Mouse (Mus musculus): ENCODE data around the gene Pwwp2a. TPM values are rescaled to one million over a fixed set of nuclear protein-coding genes. Genes with fewer than 3 reads are reported as not detected.

The Pwwp2a gene
- total and polyA plus RNA-seq, 3 experiments: 20.6 to 32.0 TPM; not detected in 1

GRCm38 (mm10) chr11:43681472-43682414 is at the start of gene Pwwp2a (continued):
- peak; percentile 29; the same call in 1 of the 2 replicates for TF ChIP-seq ETS1 (IDR thresholded peaks at IDR 0.05; ENCODE audit: low read depth, low read length)
- peak; percentile 69 for TF ChIP-seq MAX (IDR thresholded peaks at IDR 0.05; ENCODE audit: low read length)
- no peak for TF ChIP-seq MAFK (IDR thresholded peaks at IDR 0.05; ENCODE audit: borderline replicate concordance, low read depth, low read length)
- peak; percentile 92 for TF ChIP-seq ZMIZ1 (IDR thresholded peaks at IDR 0.05; ENCODE audit: low read depth, low read length)
- no peak for TF ChIP-seq JUND (IDR thresholded peaks at IDR 0.05; ENCODE audit: low read depth, low read length)
- TF ChIP-seq KAT2A (conservative IDR thresholded peaks at IDR 0.05; ENCODE audit: low read depth, low read length): peak; percentile 60

- Histone ChIP-seq H3K36me3 (ENCODE audit: control insufficient read depth in 1 of 2, insufficient read depth in 2 of 2, low read length in 2 of 2) (no peaks in the 10 kb centered on the region), H3K4me3 (ENCODE audit: control insufficient read depth in 1 of 2, insufficient read depth in 1 of 2, low read depth in 2 of 2, low read length in 2 of 2) (no peak overlapping the region), H3K9me3 (replicated peaks; ENCODE audit: insufficient read depth, low read length) (no peaks in the 10 kb centered on the region), H3K27ac (ENCODE audit: control insufficient read depth, low read depth, low read length) (no peak overlapping the region), H3K9ac (ENCODE audit: control insufficient read depth, low read depth, low read length, poor library complexity, severe bottlenecking) (no peak overlapping the region), H3K79me2 (ENCODE audit: control insufficient read depth, insufficient read depth, low read length, poor library complexity) (no peaks in the 10 kb centered on the region), H3K27me3 (ENCODE audit: control insufficient read depth in 1 of 2, insufficient read depth in 2 of 2, low read length in 2 of 2) (no peaks in the 10 kb centered on the region; a peak in 2 of 4 replicates), H3K4me1 (ENCODE audit: control insufficient read depth in 1 of 2, insufficient read depth in 2 of 2, low read length in 2 of 2) (peaks cover 0 to 5% of the 10 kb centered on the region in 2 experiments; a peak in 1 of 4 replicates)
- TF ChIP-seq KAT2A (conservative IDR thresholded peaks at IDR 0.05; ENCODE audit: low read depth, low read length) (no peak), TAL1 (IDR thresholded peaks at IDR 0.05; ENCODE audit: low read length) (peak; percentile 15; the same call in 1 of the 2 replicates)
- peak; percentile 39 for DNase-seq (ENCODE audit: low read depth, low spot score)
Observed at GRCm38 (mm10) chr11:43632566-43632965, 49.2 kb upstream of the Pwwp2a start.

GRCm38 (mm10) chr11:43633165-43633564 is 48.6 kb upstream of the Pwwp2a start:
- Histone ChIP-seq H3K9ac (ENCODE audit: control insufficient read depth, low read depth, low read length, poor library complexity, severe bottlenecking) (no peak overlapping the region), H3K79me2 (ENCODE audit: control insufficient read depth, insufficient read depth, low read length, poor library complexity) (no peaks in the 10 kb centered on the region), H3K36me3 (ENCODE audit: control insufficient read depth in 1 of 2, insufficient read depth in 2 of 2, low read length in 2 of 2) (no peaks in the 10 kb centered on the region), H3K27me3 (ENCODE audit: control insufficient read depth in 1 of 2, insufficient read depth in 2 of 2, low read length in 2 of 2) (peaks cover 0 to under 1% of the 10 kb centered on the region in 2 experiments; a peak in 2 of 4 replicates), H3K27ac (ENCODE audit: control insufficient read depth, low read depth, low read length) (no peak overlapping the region), H3K4me3 (ENCODE audit: control insufficient read depth in 1 of 2, insufficient read depth in 1 of 2, low read depth in 2 of 2, low read length in 2 of 2) (no peak overlapping the region), H3K4me1 (ENCODE audit: control insufficient read depth in 1 of 2, insufficient read depth in 2 of 2, low read length in 2 of 2) (peaks cover 0 to 5% of the 10 kb centered on the region in 2 experiments; a peak in 1 of 4 replicates), H3K9me3 (replicated peaks; ENCODE audit: insufficient read depth, low read length) (no peaks in the 10 kb centered on the region)
- no peak for TF ChIP-seq CTCF (IDR thresholded peaks at IDR 0.05 in 2 of 3, conservative IDR thresholded peaks at IDR 0.05 in 1 of 3; ENCODE audit: control insufficient read depth in 1 of 3, insufficient read depth in 1 of 3, low read depth in 2 of 3, low read length in 3 of 3, poor library complexity in 1 of 3, severe bottlenecking in 1 of 3)
- TF ChIP-seq MXI1 (IDR thresholded peaks at IDR 0.05; ENCODE audit: low read depth, low read length): no peak
- no peak for TF ChIP-seq POLR2AphosphoS5 (IDR thresholded peaks at IDR 0.05; ENCODE audit: borderline replicate concordance, low read depth, low read length)
- TF ChIP-seq CHD1 (IDR thresholded peaks at IDR 0.05; ENCODE audit: low read depth, low read length): no peak
- TF ChIP-seq MYC (IDR thresholded peaks at IDR 0.05; ENCODE audit: low read depth, low read length): no peak
- TF ChIP-seq MAFK (IDR thresholded peaks at IDR 0.05; ENCODE audit: borderline replicate concordance, low read depth, low read length): no peak
- no peak for TF ChIP-seq ETS1 (IDR thresholded peaks at IDR 0.05; ENCODE audit: low read depth, low read length)
- TF ChIP-seq BHLHE40 (IDR thresholded peaks at IDR 0.05; ENCODE audit: borderline replicate concordance, low read depth, low read length): no peak
- no peak for DNase-seq (ENCODE audit: low read depth, low spot score)
